Mouse (Mus musculus) cerebellum, adult 9-11 months (tissue): ENCODE results near the gene Csrp3.

Source experiments
- DNase-seq: peaks from one replicate; pipeline ENCODE4 v3.0.0; 2022

Gene Csrp3

DNA sequence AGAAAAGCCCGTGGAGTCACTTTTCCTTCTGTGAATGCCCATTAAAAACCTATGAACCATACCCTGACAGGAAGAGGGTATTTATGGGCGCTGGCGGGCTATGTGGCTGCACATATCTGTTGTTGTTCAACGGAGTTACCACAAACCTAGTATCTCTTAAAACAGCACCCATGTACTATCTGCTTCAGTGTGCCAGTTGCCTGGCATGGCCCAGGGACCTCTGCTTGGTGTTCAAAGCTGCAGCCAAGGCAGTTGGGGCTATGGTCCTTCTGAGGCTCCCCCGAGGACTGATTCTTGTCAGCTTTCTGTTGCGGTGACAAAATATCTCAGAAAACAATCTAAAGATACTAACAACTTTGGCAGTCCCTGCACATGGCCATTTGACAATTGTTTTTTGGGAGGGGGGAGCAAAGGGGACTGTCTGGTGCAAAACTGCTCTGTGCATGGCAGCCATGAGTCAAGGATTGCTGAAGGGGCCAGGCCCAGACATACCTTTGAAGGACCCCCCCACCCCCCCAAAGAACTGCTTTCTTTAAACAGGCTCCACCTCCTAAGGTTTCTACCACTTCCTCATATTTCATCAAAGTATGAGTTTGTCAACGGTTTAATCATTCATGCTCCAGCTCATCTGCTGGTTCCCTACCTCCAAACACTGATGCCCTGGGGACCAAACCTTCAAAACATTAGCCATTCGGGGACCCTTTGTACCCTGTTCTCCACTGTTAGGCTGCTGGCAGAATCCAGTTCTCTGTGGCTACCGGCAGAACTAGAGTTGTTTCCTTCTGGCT is 17.0 kb upstream of the Csrp3 start:
- DNase-seq, result no peak

- no peak for DNase-seq
Measured at GRCm38 (mm10) chr7:48864199-48864598, 16.4 kb upstream of the Csrp3 start.

GRCm38 (mm10) chr7:48861796-48862195 is 14.0 kb upstream of the Csrp3 start:
- DNase-seq, result no peak

- no peak for DNase-seq
Measured at GRCm38 (mm10) chr7:48860948-48861347, 13.1 kb upstream of the Csrp3 start.

DNA sequence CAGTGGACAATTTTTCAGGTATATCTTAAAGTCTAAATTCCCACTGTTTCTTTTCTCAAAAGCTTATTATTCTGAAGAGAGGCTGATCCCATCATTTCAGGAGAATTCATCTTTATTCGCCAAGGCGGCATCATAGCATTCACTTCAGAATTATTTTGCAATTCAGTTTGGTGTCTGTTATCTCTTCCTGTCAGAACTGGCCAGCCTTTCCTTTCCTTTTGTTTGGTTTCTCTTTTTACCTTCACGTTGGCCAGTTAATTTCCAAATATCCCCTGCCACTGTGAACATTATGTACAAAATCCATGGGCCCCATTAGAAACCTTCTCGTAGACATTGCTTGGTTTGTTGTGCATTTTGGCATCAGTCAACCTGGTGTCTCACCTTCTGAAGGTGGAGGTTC is 11.5 kb upstream of the Csrp3 start:
- DNase-seq, result no peak

DNA sequence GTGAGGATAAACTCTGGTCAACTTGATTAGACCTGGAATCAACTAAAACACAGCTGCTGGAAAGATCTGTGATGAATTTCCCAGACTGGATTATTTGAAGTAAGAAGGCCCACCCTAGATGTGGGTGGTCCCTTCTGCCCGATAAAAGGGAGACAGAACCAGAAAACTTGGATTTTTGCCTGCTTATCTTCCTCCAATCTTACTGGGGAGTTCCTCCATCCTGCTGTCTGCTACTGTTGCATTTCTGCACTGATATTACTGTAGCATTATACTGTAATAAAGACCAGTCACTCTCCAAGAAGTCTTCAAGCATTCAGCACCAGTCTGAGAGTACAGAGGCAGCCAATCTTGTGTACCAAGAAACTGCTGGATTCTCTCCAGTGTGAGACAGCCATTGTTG is 10.4 kb upstream of the Csrp3 start:
- DNase-seq, result no peak

DNA sequence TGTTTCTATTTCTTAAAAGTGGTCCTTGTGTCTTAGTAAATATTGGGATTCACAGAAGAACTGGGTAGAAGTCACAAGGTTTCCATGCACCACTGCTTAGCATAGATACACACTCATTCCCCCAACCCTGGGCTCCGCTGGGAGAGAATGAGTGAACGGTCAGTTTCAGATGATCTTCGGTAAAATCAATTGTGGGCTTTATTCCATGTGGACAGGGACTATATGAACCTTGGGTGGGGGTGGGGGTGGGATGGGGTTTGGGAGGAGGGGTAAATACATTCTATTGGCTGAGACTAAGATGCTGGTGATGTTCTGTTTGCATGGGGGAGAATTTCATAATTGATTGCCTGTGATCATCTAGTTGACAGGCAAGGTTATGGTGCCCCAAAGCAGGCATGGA is 7.6 kb upstream of the Csrp3 start:
- no peak for DNase-seq

DNA sequence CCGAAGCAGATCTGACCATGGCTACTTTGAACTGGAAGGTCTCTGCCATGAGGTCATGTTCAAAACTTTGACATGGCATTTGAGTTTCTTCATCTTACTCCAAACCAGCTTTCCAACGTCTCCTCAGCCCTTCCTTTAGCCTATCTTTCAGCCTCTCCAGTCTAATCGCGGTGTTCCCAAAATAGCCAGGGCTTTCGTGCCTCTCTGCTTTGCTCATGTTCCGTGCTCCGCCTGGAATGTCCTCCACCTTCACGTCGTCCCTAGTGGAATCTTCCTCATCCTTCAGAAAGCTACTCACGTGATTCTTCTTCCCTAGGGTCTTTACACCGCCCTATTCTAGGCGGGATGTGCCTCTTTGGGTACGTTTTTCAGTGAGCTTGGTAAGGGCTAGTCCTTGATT is 5.7 kb upstream of the Csrp3 start:
- no peak for DNase-seq

DNA sequence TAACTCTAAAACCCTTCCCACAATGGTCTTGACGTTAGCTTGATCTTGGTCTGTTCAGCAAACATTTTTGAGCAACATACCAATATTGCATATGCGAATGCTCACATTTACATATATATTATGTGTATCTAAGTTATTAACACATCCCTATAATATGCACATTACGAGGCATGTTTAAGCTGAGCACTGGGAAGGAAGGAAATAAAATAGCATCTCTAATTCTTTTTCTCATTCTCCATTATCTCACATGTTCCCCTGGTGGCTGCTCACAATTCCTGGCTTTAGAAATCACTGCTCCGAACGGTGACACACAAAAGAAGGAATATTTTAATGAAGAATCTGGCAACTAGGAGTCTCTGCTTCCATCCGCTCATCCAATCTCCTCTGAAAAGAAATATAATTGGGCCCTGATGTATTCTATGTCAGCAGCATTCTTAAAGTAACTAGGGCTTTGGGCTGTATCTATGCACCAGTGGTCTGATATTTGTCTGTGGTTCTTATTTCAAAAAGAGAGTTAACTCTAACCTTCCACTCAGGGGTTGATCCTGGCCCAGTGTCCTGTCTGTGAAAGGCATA is 3.8 kb upstream of the Csrp3 start:
- DNase-seq, result no peak

- DNase-seq, result no peak
Measured at GRCm38 (mm10) chr7:48846755-48847154, 1.1 kb downstream of the Csrp3 start.

GRCm38 (mm10) chr7:48845213-48845973 is 2.4 kb downstream of the Csrp3 start:
- DNase-seq, result no peak

GRCm38 (mm10) chr7:48843541-48843940 is 4.3 kb downstream of the Csrp3 start:
- no peak for DNase-seq

DNA sequence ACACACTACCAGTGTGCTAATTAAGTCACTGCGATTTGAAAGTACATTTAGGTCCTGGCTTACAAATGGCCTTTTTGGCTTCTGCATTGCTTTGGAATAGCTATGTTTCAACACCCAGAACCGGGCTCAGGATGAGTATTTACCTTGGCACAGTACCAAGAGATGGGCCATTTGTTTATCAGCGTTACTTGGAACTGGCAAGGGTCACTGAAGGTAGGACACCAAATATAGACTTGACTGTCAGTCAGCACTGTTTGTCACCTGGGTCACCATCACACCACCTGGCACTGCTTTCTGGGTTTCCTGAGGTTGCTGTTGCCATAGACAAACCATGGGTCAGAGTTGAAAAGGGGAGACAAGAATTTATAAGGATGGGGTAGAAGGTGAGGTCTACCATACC is 5.5 kb downstream of the Csrp3 start:
- no peak for DNase-seq

- no peak for DNase-seq
Measured at GRCm38 (mm10) chr7:48841538-48841937, 6.3 kb downstream of the Csrp3 start.

DNA sequence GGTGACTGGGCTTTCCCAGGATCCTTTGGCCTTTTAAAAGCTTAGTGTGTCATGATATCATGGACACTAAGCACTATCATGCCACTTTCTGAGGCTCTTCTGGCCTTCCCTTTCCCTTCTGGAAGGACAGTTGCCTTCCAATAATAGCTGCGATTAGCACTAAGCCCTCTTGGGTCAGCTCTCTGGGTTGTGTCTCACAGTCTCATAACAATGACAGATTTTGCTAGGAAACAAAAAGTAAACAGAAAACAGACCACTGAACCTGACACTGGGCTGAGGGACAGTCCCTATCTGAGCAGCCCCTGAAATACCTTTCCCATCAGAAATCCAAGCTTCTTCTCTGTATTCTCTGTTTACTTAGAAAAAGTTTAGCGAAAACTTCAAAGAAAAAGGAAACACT is 7.3 kb downstream of the Csrp3 start:
- DNase-seq, result no peak

DNA sequence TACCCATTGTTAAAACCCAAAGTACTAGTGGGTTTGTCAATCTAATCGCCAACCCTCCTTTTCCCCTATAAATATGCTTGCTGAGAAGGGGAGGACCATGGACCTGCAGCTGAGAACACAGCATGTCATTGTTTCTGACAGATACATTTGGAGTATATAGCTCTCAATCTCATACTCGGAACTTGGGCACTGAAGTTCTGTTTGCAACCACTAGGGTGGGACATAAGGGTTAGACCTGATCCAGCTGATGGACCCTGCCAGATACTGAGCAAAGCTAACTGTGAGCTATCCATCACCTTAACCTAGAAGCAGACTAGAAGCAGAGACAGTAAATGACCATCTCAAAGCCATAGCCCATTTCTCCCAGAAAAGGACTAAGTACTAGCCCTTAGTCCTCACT is 9.4 kb downstream of the Csrp3 start:
- no peak for DNase-seq

DNA sequence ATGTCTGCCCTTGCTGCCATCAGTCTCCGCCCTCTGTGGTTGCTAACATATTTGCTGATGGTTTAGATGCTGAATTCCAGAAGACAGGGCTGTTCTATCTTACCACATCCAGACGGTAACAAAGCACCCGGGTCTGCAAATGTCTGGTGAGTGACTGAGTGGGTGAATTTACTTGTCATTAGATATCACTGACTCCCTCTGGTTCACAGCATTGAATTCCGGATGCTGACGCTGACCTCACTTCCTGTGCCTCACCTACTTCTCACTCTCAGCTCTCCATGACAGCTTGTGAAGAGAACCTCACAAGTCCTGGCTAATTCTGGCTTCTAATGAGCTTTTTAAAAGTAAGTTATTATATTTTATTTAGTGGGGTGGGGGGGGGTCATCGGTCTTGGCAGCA is 10.9 kb downstream of the Csrp3 start:
- DNase-seq, result no peak

DNA sequence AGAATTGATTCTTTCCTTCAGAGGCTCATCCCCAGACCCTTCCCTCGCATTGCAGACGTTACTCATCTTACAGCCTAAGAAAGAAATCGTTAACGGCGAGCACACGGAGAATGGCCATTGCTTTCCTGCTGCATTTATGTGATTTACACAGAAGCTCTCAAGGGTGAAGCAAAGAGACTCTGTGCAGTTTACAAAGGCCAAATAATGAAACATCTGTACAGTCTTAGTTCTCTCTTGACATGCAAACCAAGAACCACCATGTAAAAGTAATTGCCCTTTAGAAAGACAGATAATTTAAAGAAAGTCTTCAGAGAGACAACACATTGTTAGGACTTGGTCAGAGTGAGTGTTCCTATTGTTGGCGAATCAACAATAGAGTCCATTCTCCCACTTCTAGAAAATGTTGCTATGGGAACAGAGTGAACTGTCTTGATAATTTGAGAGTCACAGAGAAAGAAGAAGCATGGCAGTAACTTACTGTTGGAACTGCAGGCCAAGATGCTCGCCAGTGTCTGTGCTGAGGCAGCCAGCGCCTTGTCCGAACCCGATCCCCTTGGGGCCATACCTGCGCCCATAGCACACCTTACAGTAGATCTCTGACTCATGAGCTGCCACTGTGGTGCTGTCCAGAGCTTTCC is 12.7 kb downstream of the Csrp3 start:
- DNase-seq, result no peak

DNA sequence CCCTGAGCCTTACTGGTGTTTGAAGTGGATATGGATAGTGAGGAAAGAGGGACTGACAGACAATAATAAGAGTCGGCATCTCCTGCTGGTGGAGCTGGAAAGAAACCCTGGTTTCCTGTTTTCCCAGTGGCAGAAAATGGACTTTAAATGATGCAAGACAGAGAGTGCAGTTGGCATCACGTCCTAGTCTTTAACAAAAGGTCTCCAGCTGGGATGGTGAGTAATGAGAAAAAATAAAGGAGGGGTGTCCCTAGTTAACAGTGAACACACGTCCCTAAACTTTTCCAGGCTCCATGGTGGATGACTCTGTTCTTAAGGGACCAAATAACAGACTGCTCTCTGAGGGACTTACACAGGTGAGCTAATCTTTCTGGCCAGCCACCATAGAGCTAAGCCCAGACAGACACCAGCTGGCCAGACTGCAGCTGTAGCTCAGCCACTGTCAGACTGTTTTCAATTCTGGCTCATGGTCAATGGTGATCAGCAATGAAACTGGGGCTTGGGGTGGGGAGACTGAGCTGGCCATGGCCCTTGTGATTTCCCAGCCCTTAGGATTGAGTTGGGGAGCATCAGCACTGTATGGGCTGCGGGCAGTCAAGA is 13.4 kb downstream of the Csrp3 start:
- no peak for DNase-seq

- no peak for DNase-seq
Measured at GRCm38 (mm10) chr7:48832735-48833134, 15.1 kb downstream of the Csrp3 start.

DNA sequence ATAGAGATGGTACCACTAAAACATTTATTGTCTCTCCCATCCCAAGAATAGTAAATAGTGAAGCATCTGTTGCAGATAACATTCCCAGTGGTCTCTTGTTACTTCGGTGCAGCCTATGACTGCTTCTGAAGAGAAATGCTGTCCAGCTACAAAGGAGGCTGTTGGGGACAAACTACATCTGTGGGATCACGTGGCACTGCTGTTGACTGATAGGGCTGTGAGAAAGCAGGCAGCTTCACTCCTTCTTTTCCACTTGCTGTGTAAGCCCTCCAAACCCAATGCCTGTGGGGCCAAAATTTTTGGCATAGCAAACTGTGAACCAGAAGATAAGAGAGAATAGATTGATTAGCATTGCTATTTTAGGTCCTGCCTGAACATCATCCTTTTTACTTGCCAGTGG is 17.4 kb downstream of the Csrp3 start:
- no peak for DNase-seq

DNA sequence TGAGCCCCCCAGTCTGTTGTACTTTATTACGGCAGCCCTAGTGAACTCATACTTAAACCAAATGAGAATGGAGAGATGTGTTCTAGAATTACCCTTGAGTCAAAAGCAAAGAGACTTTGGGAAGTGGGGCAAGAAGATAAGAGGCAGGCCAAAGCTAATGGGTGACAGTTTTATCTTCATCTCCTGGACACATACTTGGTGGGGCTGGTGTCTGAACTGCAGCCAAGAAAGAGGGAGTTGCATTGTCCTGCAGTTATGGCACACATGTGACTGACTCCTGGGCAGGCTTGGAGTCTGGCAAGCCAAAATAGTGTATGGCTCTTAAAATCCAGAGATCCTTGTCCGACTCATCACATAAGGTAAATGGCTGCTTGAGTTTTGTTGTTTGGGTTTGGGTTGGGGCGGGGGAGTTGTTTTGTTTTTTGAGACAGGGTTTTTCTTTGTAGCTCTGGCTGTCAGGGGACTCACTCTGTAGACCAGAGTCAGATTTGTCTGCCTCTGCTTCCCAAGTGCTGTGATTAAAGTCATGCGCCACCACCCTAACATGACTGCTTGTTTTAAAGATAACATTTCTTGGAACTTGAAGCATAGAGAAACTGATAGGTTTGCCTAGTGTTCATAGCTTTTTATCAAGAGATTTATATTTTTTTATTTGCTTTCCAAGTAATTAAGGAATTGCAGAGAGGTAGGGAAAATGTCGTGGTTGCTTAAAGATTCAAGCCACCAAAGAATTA is 18.5 kb downstream of the Csrp3 start:
- DNase-seq, result no peak

DNA sequence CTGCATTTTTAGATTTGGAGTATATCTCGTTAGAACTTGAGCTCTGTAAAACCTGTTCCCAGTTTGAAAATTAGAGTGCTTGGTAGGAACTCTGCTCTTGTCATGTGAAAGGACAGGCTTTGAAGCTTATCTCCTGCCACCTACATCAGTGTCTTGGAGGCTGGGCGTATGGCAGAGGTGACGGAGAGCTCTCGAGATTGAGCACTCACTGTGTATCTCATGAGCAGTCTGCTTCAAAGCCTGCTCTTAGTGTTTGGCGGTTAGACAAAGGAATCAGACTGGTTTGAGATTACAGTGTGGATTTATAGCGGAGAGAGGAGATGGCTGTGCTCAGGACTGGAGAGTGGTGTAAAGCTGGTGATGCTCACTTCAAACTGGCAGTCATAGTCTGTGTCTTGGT is 22.7 kb downstream of the Csrp3 start:
- DNase-seq, result no peak
